Mouse (Mus musculus): ENCODE data around the gene Glmn. TPM values are rescaled to one million over a fixed set of nuclear protein-coding genes. Genes with fewer than 3 reads are reported as not detected.

Gene Glmn
- polyA plus RNA-seq, 1 experiment from 2014 or later, result 26.5 TPM

DNA sequence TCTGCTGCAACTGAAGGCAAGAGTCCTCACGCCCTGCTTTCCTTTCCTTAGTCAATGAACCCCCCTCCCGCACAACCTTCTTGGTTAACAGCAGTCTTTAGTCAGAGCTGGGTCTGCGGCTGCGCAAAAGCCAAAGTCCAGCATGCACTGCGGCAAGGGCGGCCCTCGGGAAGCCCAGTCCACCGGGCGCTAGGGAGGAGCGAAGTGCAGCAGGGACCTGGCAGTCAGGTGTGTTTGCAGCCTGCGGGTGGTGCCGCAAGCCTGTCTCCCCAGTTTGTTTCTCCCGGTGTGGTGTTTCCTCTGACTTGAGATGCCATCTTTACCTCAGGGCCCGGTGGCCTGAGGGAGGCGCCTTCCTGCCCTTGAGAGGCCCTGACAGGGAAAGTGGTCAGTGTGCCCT is 63.1 kb downstream of the Glmn start, which contains the start of gene 1700028K03Rik:
1700028K03Rik (plus strand) TSS at position 129 of the 400 bp plus-strand sequence.
- no peak for ATAC-seq (ENCODE audit: low read depth)
- no peaks in the 10 kb centered on the region for H3K9me3 ChIP-seq (ENCODE audit: control insufficient read depth, low read length)
- no peak within 1 kb of the TSS for H3K27ac ChIP-seq (replicated peaks; ENCODE audit: low read depth, low read length)
- H3K4me3 ChIP-seq (ENCODE audit: low read depth, low read length), result no peak within 1 kb of the TSS
- H3K4me1 ChIP-seq (ENCODE audit: control insufficient read depth, insufficient read depth, low read length), result no peaks in the 10 kb centered on the region
- no peak for DNase-seq (ENCODE audit: low spot score)
- 73% methylated on average over 14 of the region's 15 CpGs for WGBS
- no peak within 1 kb of the TSS for H3K9ac ChIP-seq (ENCODE audit: low read depth, low read length)
- H3K27me3 ChIP-seq (replicated peaks; ENCODE audit: control insufficient read depth, insufficient read depth, low read length), result no peaks in the 10 kb centered on the region
- H3K36me3 ChIP-seq (ENCODE audit: control insufficient read depth, insufficient read depth, low read length), result no peaks in the 10 kb centered on the region
- H3K4me2 ChIP-seq (ENCODE audit: low read depth, low read length), result no peak within 1 kb of the TSS

- no peaks in the 10 kb centered on the region for H3K36me3 ChIP-seq (ENCODE audit: control insufficient read depth, insufficient read depth, low read length)
- ATAC-seq (ENCODE audit: low read depth) (no peak), DNase-seq (ENCODE audit: low spot score) (no peak)
- no peak overlapping the region for H3K4me3 ChIP-seq (ENCODE audit: low read depth, low read length)
- H3K9me3 ChIP-seq (ENCODE audit: control insufficient read depth, low read length), result no peaks in the 10 kb centered on the region
- H3K4me1 ChIP-seq (ENCODE audit: control insufficient read depth, insufficient read depth, low read length), result no peaks in the 10 kb centered on the region
- no peaks in the 10 kb centered on the region for H3K27me3 ChIP-seq (replicated peaks; ENCODE audit: control insufficient read depth, insufficient read depth, low read length)
- H3K9ac ChIP-seq (ENCODE audit: low read depth, low read length), result no peak overlapping the region
- WGBS, result 63% methylated on average over 2 of the region's 2 CpGs
- no peak overlapping the region for H3K4me2 ChIP-seq (ENCODE audit: low read depth, low read length)
- H3K27ac ChIP-seq (replicated peaks; ENCODE audit: low read depth, low read length), result no peak overlapping the region
Observed at GRCm38 (mm10) chr5:107533590-107533989, 64.1 kb downstream of the Glmn start.

DNA sequence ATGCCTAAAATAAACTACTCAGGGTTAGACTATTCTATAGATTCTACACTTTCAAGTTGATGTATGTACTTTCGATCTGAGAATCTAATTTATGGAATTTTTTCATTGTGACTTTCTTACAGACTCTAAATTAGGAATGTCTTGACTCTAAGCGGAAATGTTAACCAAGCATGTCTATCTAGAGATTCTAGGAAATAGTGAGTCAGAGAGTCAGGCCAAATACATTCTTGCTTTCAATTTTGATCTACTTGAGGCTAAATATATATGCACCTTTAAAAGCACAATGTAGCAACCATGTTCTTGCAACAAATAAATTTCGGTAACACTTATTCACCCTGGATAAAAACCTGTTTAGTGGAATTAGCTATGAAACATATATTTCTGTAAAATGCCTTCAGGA is 68.8 kb downstream of the Glmn start:
- ATAC-seq (ENCODE audit: low read depth), result no peak
- no peaks in the 10 kb centered on the region for H3K9me3 ChIP-seq (ENCODE audit: control insufficient read depth, low read length)
- no peaks in the 10 kb centered on the region for H3K4me1 ChIP-seq (ENCODE audit: control insufficient read depth, insufficient read depth, low read length)
- no peak overlapping the region for H3K27ac ChIP-seq (replicated peaks; ENCODE audit: low read depth, low read length)
- H3K4me2 ChIP-seq (ENCODE audit: low read depth, low read length), result no peak overlapping the region
- no peak for DNase-seq (ENCODE audit: low spot score)
- WGBS, result 87% methylated on average over 3 of the region's 3 CpGs
- H3K4me3 ChIP-seq (ENCODE audit: low read depth, low read length), result no peak overlapping the region
- H3K36me3 ChIP-seq (ENCODE audit: control insufficient read depth, insufficient read depth, low read length), result no peaks in the 10 kb centered on the region
- H3K27me3 ChIP-seq (replicated peaks; ENCODE audit: control insufficient read depth, insufficient read depth, low read length), result no peaks in the 10 kb centered on the region
- H3K9ac ChIP-seq (ENCODE audit: low read depth, low read length), result no peak overlapping the region

DNA sequence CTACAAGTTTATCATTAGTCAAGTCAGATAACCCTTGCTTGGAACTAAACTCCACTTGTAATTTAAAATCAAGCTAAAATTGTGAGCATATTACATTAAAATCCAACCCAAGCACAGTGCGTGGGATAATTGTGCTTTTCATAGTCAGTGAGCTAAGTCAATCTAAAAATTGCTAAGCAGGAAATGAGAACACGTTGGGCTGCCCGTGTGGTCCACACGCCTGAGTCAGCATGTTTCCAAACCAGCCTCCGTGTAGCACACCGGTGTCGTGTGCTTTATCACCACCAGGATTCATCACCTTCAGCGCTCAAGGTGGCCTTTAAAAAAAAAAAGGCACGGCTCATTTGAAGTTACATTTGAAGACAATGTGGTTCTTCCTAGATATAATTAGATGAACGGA is 73.4 kb downstream of the Glmn start:
- Histone ChIP-seq H3K36me3 (ENCODE audit: control insufficient read depth, insufficient read depth, low read length) (no peaks in the 10 kb centered on the region), H3K9ac (ENCODE audit: low read depth, low read length) (no peak overlapping the region), H3K4me1 (ENCODE audit: control insufficient read depth, insufficient read depth, low read length) (no peaks in the 10 kb centered on the region), H3K27ac (replicated peaks; ENCODE audit: low read depth, low read length) (no peak overlapping the region), H3K4me3 (ENCODE audit: low read depth, low read length) (no peak overlapping the region), H3K9me3 (ENCODE audit: control insufficient read depth, low read length) (no peaks in the 10 kb centered on the region), H3K27me3 (replicated peaks; ENCODE audit: control insufficient read depth, insufficient read depth, low read length) (no peaks in the 10 kb centered on the region), H3K4me2 (ENCODE audit: low read depth, low read length) (no peak overlapping the region)
- DNase-seq (ENCODE audit: low spot score) (no peak), ATAC-seq (ENCODE audit: low read depth) (no peak)
- WGBS, result 70% methylated on average over 10 of the region's 10 CpGs

DNA sequence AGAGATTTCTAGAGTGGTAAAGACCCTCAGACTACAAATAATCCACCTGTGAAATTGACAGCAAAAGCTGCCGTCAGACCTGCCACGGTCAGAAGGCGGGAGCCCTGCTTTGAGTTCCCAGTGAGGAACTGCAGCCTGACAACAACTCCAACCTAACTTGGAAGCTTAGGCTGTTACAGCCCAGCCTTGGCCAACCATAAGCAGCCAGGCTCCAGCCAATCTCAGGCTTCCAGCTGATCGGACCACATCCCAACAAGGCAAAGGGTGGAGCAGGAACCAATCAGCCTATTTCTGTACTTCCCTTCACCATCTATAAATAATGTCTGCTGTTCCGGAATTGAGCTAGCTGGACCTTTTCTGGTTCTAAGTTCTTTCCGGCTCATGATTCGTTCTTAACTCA is 75.8 kb downstream of the Glmn start:
- DNase-seq (ENCODE audit: low spot score) (no peak), ATAC-seq (ENCODE audit: low read depth) (no peak)
- Histone ChIP-seq H3K9me3 (ENCODE audit: control insufficient read depth, low read length) (no peaks in the 10 kb centered on the region), H3K4me3 (ENCODE audit: low read depth, low read length) (no peak overlapping the region), H3K36me3 (ENCODE audit: control insufficient read depth, insufficient read depth, low read length) (no peaks in the 10 kb centered on the region), H3K9ac (ENCODE audit: low read depth, low read length) (no peak overlapping the region), H3K27me3 (replicated peaks; ENCODE audit: control insufficient read depth, insufficient read depth, low read length) (no peaks in the 10 kb centered on the region), H3K4me1 (ENCODE audit: control insufficient read depth, insufficient read depth, low read length) (no peaks in the 10 kb centered on the region), H3K27ac (replicated peaks; ENCODE audit: low read depth, low read length) (no peak overlapping the region), H3K4me2 (ENCODE audit: low read depth, low read length) (no peak overlapping the region)
- 74% methylated on average over 7 of the region's 7 CpGs for WGBS

GRCm38 (mm10) chr5:107521386-107521785 is 76.3 kb downstream of the Glmn start:
- Histone ChIP-seq H3K4me3 (ENCODE audit: low read depth, low read length) (no peak overlapping the region), H3K36me3 (ENCODE audit: control insufficient read depth, insufficient read depth, low read length) (no peaks in the 10 kb centered on the region), H3K4me1 (ENCODE audit: control insufficient read depth, insufficient read depth, low read length) (no peaks in the 10 kb centered on the region), H3K27ac (replicated peaks; ENCODE audit: low read depth, low read length) (no peak overlapping the region), H3K4me2 (ENCODE audit: low read depth, low read length) (no peak overlapping the region), H3K27me3 (replicated peaks; ENCODE audit: control insufficient read depth, insufficient read depth, low read length) (no peaks in the 10 kb centered on the region), H3K9ac (ENCODE audit: low read depth, low read length) (no peak overlapping the region), H3K9me3 (ENCODE audit: control insufficient read depth, low read length) (no peaks in the 10 kb centered on the region)
- ATAC-seq (ENCODE audit: low read depth) (no peak), DNase-seq (ENCODE audit: low spot score) (no peak)
- 91% methylated on average over 6 of the region's 6 CpGs for WGBS

- Histone ChIP-seq H3K4me3 (ENCODE audit: low read depth, low read length) (no peak overlapping the region), H3K27me3 (replicated peaks; ENCODE audit: control insufficient read depth, insufficient read depth, low read length) (no peaks in the 10 kb centered on the region), H3K27ac (replicated peaks; ENCODE audit: low read depth, low read length) (no peak overlapping the region), H3K4me2 (ENCODE audit: low read depth, low read length) (no peak overlapping the region), H3K9ac (ENCODE audit: low read depth, low read length) (no peak overlapping the region), H3K36me3 (ENCODE audit: control insufficient read depth, insufficient read depth, low read length) (no peaks in the 10 kb centered on the region), H3K4me1 (ENCODE audit: control insufficient read depth, insufficient read depth, low read length) (no peaks in the 10 kb centered on the region), H3K9me3 (ENCODE audit: control insufficient read depth, low read length) (no peaks in the 10 kb centered on the region)
- WGBS, result 86% methylated on average over 3 of the region's 4 CpGs
- DNase-seq (ENCODE audit: low spot score), result no peak
- ATAC-seq (ENCODE audit: low read depth), result no peak
Observed at GRCm38 (mm10) chr5:107518602-107519001, 79.1 kb downstream of the Glmn start.

DNA sequence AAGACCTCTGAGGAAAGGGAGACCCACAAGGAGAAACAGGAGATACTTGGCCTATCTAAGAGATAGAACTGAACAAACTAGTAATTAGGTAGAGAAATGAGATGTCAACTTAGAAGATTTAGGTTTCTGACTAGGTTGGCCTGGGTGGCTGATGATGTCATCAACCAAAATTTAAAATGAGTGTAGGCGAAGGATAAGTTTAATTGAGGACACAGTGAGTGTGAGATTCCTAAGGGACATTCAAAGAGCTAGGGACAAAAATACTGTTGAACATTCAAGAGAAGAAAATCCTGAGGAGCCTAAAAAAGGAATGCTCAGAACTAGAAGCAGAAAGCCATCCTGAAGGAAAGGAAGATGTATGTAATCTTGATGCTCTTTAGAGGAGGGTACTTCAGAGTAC is 81.6 kb downstream of the Glmn start:
- H3K9me3 ChIP-seq (ENCODE audit: control insufficient read depth, low read length), result no peaks in the 10 kb centered on the region
- H3K9ac ChIP-seq (ENCODE audit: low read depth, low read length), result no peak overlapping the region
- no peaks in the 10 kb centered on the region for H3K36me3 ChIP-seq (ENCODE audit: control insufficient read depth, insufficient read depth, low read length)
- no peak overlapping the region for H3K4me3 ChIP-seq (ENCODE audit: low read depth, low read length)
- H3K27ac ChIP-seq (replicated peaks; ENCODE audit: low read depth, low read length), result no peak overlapping the region
- no peak overlapping the region for H3K4me2 ChIP-seq (ENCODE audit: low read depth, low read length)
- 97% methylated on average over 1 of the region's 1 CpGs for WGBS
- H3K27me3 ChIP-seq (replicated peaks; ENCODE audit: control insufficient read depth, insufficient read depth, low read length), result no peaks in the 10 kb centered on the region
- DNase-seq (ENCODE audit: low spot score), result no peak
- ATAC-seq (ENCODE audit: low read depth), result no peak
- no peaks in the 10 kb centered on the region for H3K4me1 ChIP-seq (ENCODE audit: control insufficient read depth, insufficient read depth, low read length)

GRCm38 (mm10) chr5:107515453-107515852 is 82.2 kb downstream of the Glmn start:
- no peak overlapping the region for H3K27ac ChIP-seq (replicated peaks; ENCODE audit: low read depth, low read length)
- ATAC-seq (ENCODE audit: low read depth), result no peak
- WGBS, result 89% methylated on average over 3 of the region's 3 CpGs

More at GRCm38 (mm10) chr5:107515453-107515852, 82.2 kb downstream of the Glmn start:
- Histone ChIP-seq H3K9ac (ENCODE audit: low read depth, low read length) (no peak overlapping the region), H3K27me3 (replicated peaks; ENCODE audit: control insufficient read depth, insufficient read depth, low read length) (no peaks in the 10 kb centered on the region), H3K4me2 (ENCODE audit: low read depth, low read length) (no peak overlapping the region), H3K36me3 (ENCODE audit: control insufficient read depth, insufficient read depth, low read length) (no peaks in the 10 kb centered on the region), H3K9me3 (ENCODE audit: control insufficient read depth, low read length) (no peaks in the 10 kb centered on the region), H3K4me1 (ENCODE audit: control insufficient read depth, insufficient read depth, low read length) (no peaks in the 10 kb centered on the region), H3K4me3 (ENCODE audit: low read depth, low read length) (no peak overlapping the region)
- DNase-seq (ENCODE audit: low spot score), result no peak
